Mouse (Mus musculus) layer of hippocampus, adult 2 months (tissue): ENCODE data around the gene Olfr420. TPM values are rescaled to one million over a fixed set of nuclear protein-coding genes. Genes with fewer than 3 reads are reported as not detected.
A peak's percentile ranks its signal among the peaks of the same experiment; 100 is the strongest.

ENCODE experiments used
- DNase-seq, 2 experiments: peaks; one replicate each; pipeline ENCODE4 v3.0.0; 2022; ENCODE audit warnings: low spot score in 2 of 2
- H3K27ac ChIP-seq: fragments of 200-600 bp; 2 replicates; pipeline ENCODE4 v1.8.1; 2022
- H3K4me3 ChIP-seq: fragments of 200-600 bp; 2 replicates; pipeline ENCODE4 v1.8.1; 2022; ENCODE audit warnings: mild to moderate bottlenecking
- CTCF ChIP-seq: fragments of 200-600 bp; conservative IDR thresholded peaks from 2 replicates; pipeline ENCODE4 v1.8.1; 2022; ENCODE audit warnings: antibody characterized with exemption, mild to moderate bottlenecking, moderate library complexity
- long read RNA-seq, 2 experiments: library from polyadenylated mRNA; stranded (forward); transcript quantifications; one replicate each; pipeline ENCODE4 v2.0.0; 2021; ENCODE audit warnings: borderline mapping rate in 2 of 2
- total RNA-seq, 2 experiments: library from RNA; stranded (reverse); gene quantifications; 2 replicates each; pipeline ENCODE4 v1.2.3; 2021

The Olfr420 gene
- total RNA-seq: not detected
- long read RNA-seq, experiment 1: 0 reads
- long read RNA-seq, experiment 2: 0 reads

- no peak within 1 kb of the TSS for H3K4me3 ChIP-seq
- TF ChIP-seq CTCF: no peak
- H3K27ac ChIP-seq: no peak within 1 kb of the TSS
- DNase-seq: no peak
These were observed at the start of gene Olfr420 for GRCm38 (mm10) chr1:174155333-174155732. TSS of gene Olfr420 (plus strand) at chr1:174155633.

GRCm38 (mm10) chr1:174121062-174121461 lies 34.4 kb upstream of the Olfr420 start, which contains the start of gene Olfr231:
TSS of gene Olfr231 (minus strand) at chr1:174121162.
- no peak for DNase-seq
- Histone ChIP-seq H3K27ac (no peak within 1 kb of the TSS), H3K4me3 (no peak within 1 kb of the TSS)
- TF ChIP-seq CTCF: no peak

- H3K27ac ChIP-seq: no peak within 1 kb of the TSS
- DNase-seq: no peak
- H3K4me3 ChIP-seq: no peak within 1 kb of the TSS
- TF ChIP-seq CTCF: no peak
These were observed 24.2 kb upstream of the Olfr420 start, which contains the start of gene Olfr424 for GRCm38 (mm10) chr1:174131217-174131616. TSS of gene Olfr424 (plus strand) at chr1:174131517.

- no peak overlapping the region for H3K4me3 ChIP-seq
- no peak for TF ChIP-seq CTCF
- DNase-seq: no peak
- H3K27ac ChIP-seq: no peak overlapping the region
These were observed 23.4 kb upstream of the Olfr420 start for GRCm38 (mm10) chr1:174131999-174132398.

- no peak overlapping the region for H3K4me3 ChIP-seq
- no peak for DNase-seq
These were observed 14.0 kb upstream of the Olfr420 start for GRCm38 (mm10) chr1:174141384-174141783.

GRCm38 (mm10) chr1:174146696-174147095 lies 8.7 kb upstream of the Olfr420 start:
- H3K4me3 ChIP-seq: no peak overlapping the region

More at GRCm38 (mm10) chr1:174141384-174141783, 14.0 kb upstream of the Olfr420 start:
- no peak overlapping the region for H3K27ac ChIP-seq
- no peak for TF ChIP-seq CTCF

GRCm38 (mm10) chr1:174149289-174149688 lies 6.1 kb upstream of the Olfr420 start:
- DNase-seq: no peak
- Histone ChIP-seq H3K4me3 (no peak overlapping the region), H3K27ac (no peak overlapping the region)
- no peak for TF ChIP-seq CTCF

More at GRCm38 (mm10) chr1:174146696-174147095, 8.7 kb upstream of the Olfr420 start:
- no peak for TF ChIP-seq CTCF
- no peak overlapping the region for H3K27ac ChIP-seq
- DNase-seq: no peak

GRCm38 (mm10) chr1:174157622-174158021 lies 2.2 kb downstream of the Olfr420 start:
- no peak overlapping the region for H3K4me3 ChIP-seq
- no peak overlapping the region for H3K27ac ChIP-seq
- DNase-seq: no peak
- no peak for TF ChIP-seq CTCF

- TF ChIP-seq CTCF: no peak
- no peak overlapping the region for H3K27ac ChIP-seq
- DNase-seq: no peak
- no peak overlapping the region for H3K4me3 ChIP-seq
These were observed 3.1 kb downstream of the Olfr420 start for GRCm38 (mm10) chr1:174158512-174158911.

- TF ChIP-seq CTCF: no peak
- Histone ChIP-seq H3K4me3 (no peak overlapping the region), H3K27ac (no peak overlapping the region)
- no peak for DNase-seq
These were observed 3.7 kb downstream of the Olfr420 start for GRCm38 (mm10) chr1:174159095-174159494.

GRCm38 (mm10) chr1:174169024-174169423 lies 13.6 kb downstream of the Olfr420 start:
- no peak for TF ChIP-seq CTCF
- DNase-seq: no peak

GRCm38 (mm10) chr1:174170706-174171501 lies 15.5 kb downstream of the Olfr420 start:
- TF ChIP-seq CTCF: no peak
- DNase-seq: peak in 1 of 2 experiments; percentile 37

More at GRCm38 (mm10) chr1:174169024-174169423, 13.6 kb downstream of the Olfr420 start:
- Histone ChIP-seq H3K4me3 (no peak overlapping the region), H3K27ac (no peak overlapping the region)

GRCm38 (mm10) chr1:174171537-174171936 lies 16.1 kb downstream of the Olfr420 start:
- Histone ChIP-seq H3K4me3 (no peak overlapping the region), H3K27ac (no peak overlapping the region)
- no peak for TF ChIP-seq CTCF
- no peak for DNase-seq

More at GRCm38 (mm10) chr1:174170706-174171501, 15.5 kb downstream of the Olfr420 start:
- Histone ChIP-seq H3K27ac (no peak overlapping the region), H3K4me3 (no peak overlapping the region)

- Histone ChIP-seq H3K4me3 (no peak within 1 kb of the TSS), H3K27ac (no peak within 1 kb of the TSS)
- no peak for TF ChIP-seq CTCF
- DNase-seq: no peak
These were observed 17.2 kb downstream of the Olfr420 start, which contains the start of gene Spta1 for GRCm38 (mm10) chr1:174172605-174173004. TSS of gene Spta1 (plus strand) at chr1:174172776.
